Mouse (Mus musculus): Measurements from ENCODE around the gene Fam221a. TPM values are rescaled to one million over a fixed set of nuclear protein-coding genes. Genes with fewer than 3 reads are reported as not detected.

The Fam221a gene
- polyA plus RNA-seq, 1 experiment = not detected

DNA sequence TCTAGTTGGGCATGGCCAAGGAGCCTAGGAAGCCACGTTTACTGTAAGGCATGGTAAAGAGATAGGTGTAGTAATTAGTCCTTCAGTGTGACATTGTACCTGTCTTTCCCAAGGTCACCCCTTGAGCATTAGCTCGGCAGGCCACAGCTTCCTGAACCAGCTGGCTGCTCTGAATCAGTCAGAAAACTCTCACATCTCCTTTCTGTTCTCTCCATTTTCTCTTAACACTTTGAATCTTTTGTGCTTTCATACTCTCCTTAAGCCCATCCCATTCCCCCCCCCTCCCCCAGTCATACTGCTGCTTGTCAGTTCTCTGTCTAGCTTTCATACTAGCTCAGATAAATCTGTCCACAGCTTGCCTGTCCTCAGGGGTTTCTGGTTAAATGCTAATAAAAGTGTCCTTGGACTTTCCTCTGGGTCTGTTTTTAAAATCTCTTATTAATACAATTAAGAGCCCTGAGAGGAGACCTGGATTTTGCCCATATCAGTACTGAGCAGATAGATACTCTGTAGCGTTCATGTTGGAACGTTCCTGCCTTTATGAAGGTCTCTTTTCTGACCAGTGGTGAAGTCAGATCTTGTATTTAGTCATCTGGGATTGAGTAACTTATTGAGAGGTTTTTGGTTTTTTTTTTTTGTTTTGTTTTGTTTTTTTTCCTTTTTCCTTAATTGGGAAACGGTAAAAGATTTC is 36.0 kb upstream of the Fam221a start:
- Histone ChIP-seq H3K9me3 (no peaks in the 10 kb centered on the region), H3K4me3 (replicated peaks) (no peak overlapping the region), H3K4me1 (peaks cover 6% of the 10 kb centered on the region; the same call in 1 of the 2 replicates), H3K36me3 (replicated peaks; ENCODE audit: low read length) (peaks cover 25% of the 10 kb centered on the region), H3K27me3 (replicated peaks) (no peaks in the 10 kb centered on the region)
- TF ChIP-seq GATA1 (IDR thresholded peaks at IDR 0.05; ENCODE audit: borderline replicate concordance, low read length) = no peak
- no peak for TF ChIP-seq FLI1 (IDR thresholded peaks at IDR 0.05; ENCODE audit: low read length)

DNA sequence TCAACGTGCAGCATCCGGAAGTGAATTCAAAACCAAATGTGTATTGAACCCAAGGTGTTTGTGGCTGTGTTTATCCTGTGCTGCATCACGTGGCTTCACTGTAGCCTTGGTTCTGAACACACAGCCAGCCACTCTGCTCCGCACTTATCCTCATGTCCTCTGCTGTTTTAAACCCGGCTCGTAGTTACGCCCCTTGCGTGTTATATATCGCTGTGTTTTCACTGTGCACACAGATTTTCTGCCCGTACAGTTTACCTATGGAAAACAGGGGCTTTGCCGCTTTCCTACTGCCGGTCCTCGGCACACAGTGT is 35.5 kb upstream of the Fam221a start:
- peaks cover 26% of the 10 kb centered on the region for H3K36me3 ChIP-seq (replicated peaks; ENCODE audit: low read length)
- H3K4me3 ChIP-seq (replicated peaks) = no peak overlapping the region
- H3K4me1 ChIP-seq = peaks cover 6% of the 10 kb centered on the region; the same call in 1 of the 2 replicates

DNA sequence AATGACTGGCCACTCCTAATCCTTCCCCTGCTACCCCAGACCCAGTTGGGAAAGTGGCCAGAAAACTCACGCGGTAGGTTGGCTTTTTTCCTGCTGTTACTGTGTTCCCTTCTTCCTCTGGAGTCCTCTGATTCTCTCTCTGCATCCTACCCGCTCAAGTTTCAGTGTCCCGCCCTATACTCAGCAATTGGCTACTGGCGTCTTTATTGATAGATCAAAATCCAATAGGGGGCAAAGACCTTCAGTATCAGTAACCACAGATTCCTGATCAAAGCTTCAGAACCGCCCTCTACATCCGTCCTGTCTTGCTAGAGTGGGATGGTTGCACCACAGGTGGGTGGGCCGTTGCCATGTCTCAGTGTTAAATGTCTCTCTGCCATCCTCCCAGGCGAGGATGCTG is 29.0 kb upstream of the Fam221a start:
- no peaks in the 10 kb centered on the region for H3K9me3 ChIP-seq
- H3K27me3 ChIP-seq (replicated peaks) = no peaks in the 10 kb centered on the region
- H3K4me1 ChIP-seq = peaks cover 11% of the 10 kb centered on the region
- H3K36me3 ChIP-seq (replicated peaks; ENCODE audit: low read length) = peaks cover 49% of the 10 kb centered on the region
- TF ChIP-seq FLI1 (IDR thresholded peaks at IDR 0.05; ENCODE audit: low read length) (no peak), GATA1 (IDR thresholded peaks at IDR 0.05; ENCODE audit: borderline replicate concordance, low read length) (no peak)
- H3K4me3 ChIP-seq (replicated peaks) = no peak overlapping the region

More for the DNA sequence above, 35.5 kb upstream of the Fam221a start:
- Histone ChIP-seq H3K9me3 (no peaks in the 10 kb centered on the region), H3K27me3 (replicated peaks) (no peaks in the 10 kb centered on the region)
- TF ChIP-seq FLI1 (IDR thresholded peaks at IDR 0.05; ENCODE audit: low read length) (no peak), GATA1 (IDR thresholded peaks at IDR 0.05; ENCODE audit: borderline replicate concordance, low read length) (no peak)

DNA sequence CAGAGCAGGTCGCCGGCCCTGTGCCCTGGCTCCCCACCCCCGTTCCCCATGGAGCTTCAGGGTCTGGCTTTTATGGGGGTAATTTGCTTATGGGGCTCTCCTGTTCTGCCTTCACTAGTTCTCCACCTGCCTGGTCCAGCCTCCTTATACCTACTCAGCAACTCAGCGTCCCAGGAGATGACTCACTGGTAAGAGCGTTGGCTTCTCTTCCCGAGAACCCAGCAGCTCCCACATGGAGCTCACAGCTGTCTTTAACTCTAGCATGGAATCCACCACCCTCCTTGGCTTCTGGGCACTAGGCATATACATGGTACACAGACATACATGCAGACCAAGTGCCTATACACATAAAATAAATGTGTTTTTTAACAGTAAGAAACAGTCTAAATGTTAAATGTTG is 28.4 kb upstream of the Fam221a start:
- Histone ChIP-seq H3K9me3 (no peaks in the 10 kb centered on the region), H3K4me3 (replicated peaks) (no peak overlapping the region), H3K27me3 (replicated peaks) (no peaks in the 10 kb centered on the region), H3K36me3 (replicated peaks; ENCODE audit: low read length) (peaks cover 45% of the 10 kb centered on the region), H3K4me1 (peaks cover 17% of the 10 kb centered on the region)
- TF ChIP-seq GATA1 (IDR thresholded peaks at IDR 0.05; ENCODE audit: borderline replicate concordance, low read length) (no peak), FLI1 (IDR thresholded peaks at IDR 0.05; ENCODE audit: low read length) (no peak)

DNA sequence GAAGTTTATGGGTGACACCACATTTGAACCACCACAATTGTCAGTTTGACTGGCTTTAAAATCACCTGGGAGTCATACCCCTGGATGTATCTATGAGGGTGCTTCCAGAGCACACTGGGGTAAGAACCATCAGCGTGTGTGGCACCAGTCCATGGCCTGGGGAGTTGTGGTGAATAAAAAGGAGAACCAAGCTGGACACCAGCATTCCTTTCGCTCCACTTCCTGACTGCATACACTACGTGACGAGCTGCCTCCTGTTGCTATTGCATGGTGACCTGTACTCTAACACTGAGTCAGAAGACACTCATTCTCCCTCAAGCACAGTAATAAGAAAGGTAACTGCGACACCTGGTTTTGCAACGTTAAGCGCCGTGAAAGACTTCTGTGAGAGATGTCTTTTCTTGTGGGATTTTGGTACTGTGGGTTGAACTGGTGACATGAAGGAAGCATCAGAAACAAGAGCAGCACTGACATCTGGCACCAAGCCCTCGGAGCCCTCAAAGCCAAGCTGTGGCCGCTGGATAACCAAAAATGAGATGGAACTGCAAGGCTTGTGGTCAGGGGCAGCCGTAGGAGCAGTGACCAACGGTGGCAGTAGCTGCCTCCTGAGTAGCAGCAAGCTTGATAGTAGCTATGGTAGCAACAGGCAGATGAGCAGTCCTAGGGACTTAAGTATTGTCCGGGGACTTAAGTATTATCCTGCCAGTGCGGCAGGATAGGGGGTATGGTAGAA is 23.6 kb upstream of the Fam221a start:
- Histone ChIP-seq H3K36me3 (replicated peaks; ENCODE audit: low read length) (peaks cover 12% of the 10 kb centered on the region), H3K27me3 (replicated peaks) (no peaks in the 10 kb centered on the region), H3K4me1 (peaks cover 23% of the 10 kb centered on the region), H3K4me3 (replicated peaks) (peak overlapping the region; percentile 57), H3K9me3 (no peaks in the 10 kb centered on the region)
- TF ChIP-seq FLI1 (IDR thresholded peaks at IDR 0.05; ENCODE audit: low read length) = no peak
- TF ChIP-seq GATA1 (IDR thresholded peaks at IDR 0.05; ENCODE audit: borderline replicate concordance, low read length) = no peak

DNA sequence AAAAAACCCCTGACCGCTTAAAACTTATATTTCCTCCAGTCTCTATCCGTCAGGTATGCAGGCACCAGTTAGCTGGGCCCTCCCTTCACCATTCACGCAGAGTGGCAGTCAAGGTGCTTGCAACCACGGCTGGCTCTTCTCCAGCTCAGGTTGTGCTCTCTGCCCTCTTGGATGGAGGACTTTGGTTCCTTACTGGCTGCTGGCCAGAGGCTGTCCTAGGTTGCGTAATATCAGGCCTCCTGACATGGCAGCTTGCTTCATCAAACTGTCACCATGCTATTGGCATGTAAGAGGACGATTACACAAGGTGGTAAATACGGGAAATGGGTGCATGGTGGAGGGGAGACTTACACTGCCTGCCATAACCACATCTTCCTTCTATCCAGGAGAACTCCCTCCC is 17.7 kb upstream of the Fam221a start:
- Histone ChIP-seq H3K9me3 (peaks cover 7% of the 10 kb centered on the region; the same call in 1 of the 2 replicates), H3K36me3 (replicated peaks; ENCODE audit: low read length) (no peaks in the 10 kb centered on the region), H3K4me1 (no peaks in the 10 kb centered on the region), H3K27me3 (replicated peaks) (peaks cover 6% of the 10 kb centered on the region), H3K4me3 (replicated peaks) (peak overlapping the region; percentile 3)
- TF ChIP-seq FLI1 (IDR thresholded peaks at IDR 0.05; ENCODE audit: low read length) (no peak), GATA1 (IDR thresholded peaks at IDR 0.05; ENCODE audit: borderline replicate concordance, low read length) (no peak)

DNA sequence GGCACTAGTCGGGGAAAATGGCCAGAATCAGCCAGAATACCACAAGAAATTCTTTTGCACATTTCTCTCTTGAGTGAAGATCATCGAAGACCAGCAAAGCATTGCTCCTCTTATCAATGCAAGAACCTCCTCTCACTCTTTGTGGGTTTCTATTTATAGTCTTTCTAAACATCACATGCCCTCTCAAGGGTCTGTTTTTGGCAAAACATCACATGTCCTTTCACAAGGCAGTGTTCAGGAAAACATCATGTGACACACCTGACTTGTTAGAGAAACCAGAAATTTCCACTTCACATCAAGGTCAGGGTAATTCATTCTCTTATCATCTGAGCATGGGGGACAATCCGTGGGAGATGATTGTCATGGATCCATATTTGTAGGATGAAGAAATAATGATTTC is 12.9 kb upstream of the Fam221a start:
- Histone ChIP-seq H3K4me3 (replicated peaks) (no peak overlapping the region), H3K36me3 (replicated peaks; ENCODE audit: low read length) (no peaks in the 10 kb centered on the region), H3K27me3 (replicated peaks) (peaks cover 11% of the 10 kb centered on the region), H3K4me1 (no peaks in the 10 kb centered on the region), H3K9me3 (peaks cover 7% of the 10 kb centered on the region; the same call in 1 of the 2 replicates)
- TF ChIP-seq GATA1 (IDR thresholded peaks at IDR 0.05; ENCODE audit: borderline replicate concordance, low read length) = no peak
- TF ChIP-seq FLI1 (IDR thresholded peaks at IDR 0.05; ENCODE audit: low read length) = no peak

DNA sequence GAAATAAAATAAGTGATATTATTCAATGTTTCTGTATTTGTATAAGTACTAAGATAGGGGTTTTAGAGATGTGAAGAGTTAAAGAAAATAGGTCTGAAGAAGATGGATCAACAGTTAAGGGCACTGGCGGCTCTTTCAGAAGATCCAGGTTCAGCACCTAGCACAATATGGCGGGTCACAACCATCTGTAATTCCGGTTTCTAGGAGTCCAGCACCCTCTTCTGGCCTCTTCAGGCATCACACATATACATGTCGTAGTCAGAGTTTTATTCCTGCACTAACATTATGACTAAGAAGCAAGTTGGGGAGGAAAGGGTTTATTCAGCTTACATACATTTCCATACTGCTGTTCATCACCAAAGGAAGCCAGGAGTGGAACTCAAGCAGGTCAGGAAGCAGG is 12.4 kb upstream of the Fam221a start:
- no peaks in the 10 kb centered on the region for H3K36me3 ChIP-seq (replicated peaks; ENCODE audit: low read length)
- H3K4me3 ChIP-seq (replicated peaks) = no peak overlapping the region
- 0 out of 2 replicates have a peak, but pooled peaks cover 3% of the 10 kb centered on the region for H3K9me3 ChIP-seq
- no peaks in the 10 kb centered on the region for H3K4me1 ChIP-seq
- TF ChIP-seq GATA1 (IDR thresholded peaks at IDR 0.05; ENCODE audit: borderline replicate concordance, low read length) (no peak), FLI1 (IDR thresholded peaks at IDR 0.05; ENCODE audit: low read length) (no peak)
- H3K27me3 ChIP-seq (replicated peaks) = peaks cover 7% of the 10 kb centered on the region

DNA sequence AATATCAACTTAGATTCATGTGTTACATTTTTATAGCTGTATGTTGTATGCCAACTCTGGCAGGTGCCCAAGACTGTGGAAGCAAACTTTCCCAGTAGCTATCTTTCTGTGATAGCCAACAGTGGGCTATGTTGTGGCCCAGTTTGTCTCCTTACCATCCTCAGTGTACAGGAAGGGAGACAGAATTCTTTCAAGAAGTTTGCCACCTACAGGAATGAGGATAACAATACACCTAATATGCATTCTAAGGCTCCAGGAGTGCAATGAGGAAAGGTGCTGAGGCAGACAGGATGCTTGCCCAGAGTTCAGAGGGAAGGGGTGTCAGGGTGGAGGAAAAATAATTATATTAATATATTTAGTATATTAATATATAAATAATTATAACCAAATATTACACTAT is 7.1 kb upstream of the Fam221a start:
- no peak overlapping the region for H3K4me3 ChIP-seq (replicated peaks)
- H3K4me1 ChIP-seq = no peaks in the 10 kb centered on the region
- no peaks in the 10 kb centered on the region for H3K36me3 ChIP-seq (replicated peaks; ENCODE audit: low read length)
- TF ChIP-seq FLI1 (IDR thresholded peaks at IDR 0.05; ENCODE audit: low read length) (no peak), GATA1 (IDR thresholded peaks at IDR 0.05; ENCODE audit: borderline replicate concordance, low read length) (no peak)
- H3K9me3 ChIP-seq = no peaks in the 10 kb centered on the region
- H3K27me3 ChIP-seq (replicated peaks) = peaks cover 5% of the 10 kb centered on the region

DNA sequence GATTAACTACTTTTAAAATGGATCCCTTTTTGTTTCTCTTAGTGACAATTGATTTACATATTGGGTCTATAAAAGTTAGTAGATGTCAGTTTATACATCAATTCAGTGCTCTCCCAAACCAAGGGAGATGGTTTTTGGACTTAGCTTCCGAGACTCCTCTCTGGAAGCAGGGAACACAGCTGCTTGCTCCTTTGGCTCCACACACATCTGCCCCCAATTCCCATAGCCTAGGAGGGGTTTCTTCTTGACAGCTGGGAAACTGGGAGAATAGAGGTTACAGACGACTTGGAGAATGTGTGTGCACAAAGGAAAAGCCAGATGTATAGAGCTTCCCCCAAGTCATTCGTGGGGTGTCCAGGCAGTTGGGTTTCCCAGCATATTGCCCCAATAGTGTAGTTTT is 673 bp downstream of the Fam221a start:
- TF ChIP-seq FLI1 (IDR thresholded peaks at IDR 0.05; ENCODE audit: low read length) (no peak), GATA1 (IDR thresholded peaks at IDR 0.05; ENCODE audit: borderline replicate concordance, low read length) (no peak)
- Histone ChIP-seq H3K9me3 (no peaks in the 10 kb centered on the region), H3K27me3 (replicated peaks) (no peaks in the 10 kb centered on the region), H3K4me1 (peaks cover 21% of the 10 kb centered on the region), H3K4me3 (replicated peaks) (peak overlapping the region; percentile 94), H3K36me3 (replicated peaks; ENCODE audit: low read length) (no peaks in the 10 kb centered on the region)

Data from megakaryocyte, embryonic 14.5 days (primary cell).